Mouse (Mus musculus): ENCODE results near the gene Kif5c. TPM values are rescaled to one million over a fixed set of nuclear protein-coding genes. Genes with fewer than 3 reads are reported as not detected.

Gene Kif5c
- polyA plus RNA-seq, 1 experiment, result not detected

GRCm38 (mm10) chr2:49768916-49769315, 149.8 kb downstream of the Kif5c start:
- no peak overlapping the region for H3K4me3 ChIP-seq (ENCODE audit: insufficient read depth, low read depth, low read length)
- 88% methylated on average over 2 of the region's 2 CpGs for WGBS
- TF ChIP-seq CTCF (IDR thresholded peaks at IDR 0.05; ENCODE audit: insufficient read depth, low read depth, low read length) (no peak), POLR2A (IDR thresholded peaks at IDR 0.05; ENCODE audit: insufficient read depth, low read depth, low read length) (no peak)
- H3K4me1 ChIP-seq (ENCODE audit: control insufficient read depth, insufficient read depth, low read length), result no peaks in the 10 kb centered on the region
- no peak overlapping the region for H3K27ac ChIP-seq (ENCODE audit: insufficient read depth, low read depth, low read length)

GRCm38 (mm10) chr2:49770440-49770839, 151.3 kb downstream of the Kif5c start:
- no peak for TF ChIP-seq POLR2A (IDR thresholded peaks at IDR 0.05; ENCODE audit: insufficient read depth, low read depth, low read length)
- no peak for TF ChIP-seq CTCF (IDR thresholded peaks at IDR 0.05; ENCODE audit: insufficient read depth, low read depth, low read length)
- WGBS, result 93% methylated on average over 5 of the region's 5 CpGs
- H3K4me3 ChIP-seq (ENCODE audit: insufficient read depth, low read depth, low read length), result no peak overlapping the region
- no peak overlapping the region for H3K27ac ChIP-seq (ENCODE audit: insufficient read depth, low read depth, low read length)
- H3K4me1 ChIP-seq (ENCODE audit: control insufficient read depth, insufficient read depth, low read length), result no peaks in the 10 kb centered on the region

- Histone ChIP-seq H3K27ac (ENCODE audit: insufficient read depth, low read depth, low read length) (no peak overlapping the region), H3K4me3 (ENCODE audit: insufficient read depth, low read depth, low read length) (no peak overlapping the region), H3K4me1 (ENCODE audit: control insufficient read depth, insufficient read depth, low read length) (no peaks in the 10 kb centered on the region)
- TF ChIP-seq CTCF (IDR thresholded peaks at IDR 0.05; ENCODE audit: insufficient read depth, low read depth, low read length) (no peak), POLR2A (IDR thresholded peaks at IDR 0.05; ENCODE audit: insufficient read depth, low read depth, low read length) (no peak)
- 87% methylated on average over 11 of the region's 11 CpGs for WGBS
These were observed 152.1 kb downstream of the Kif5c start for GRCm38 (mm10) chr2:49771172-49771571.

- no peak overlapping the region for H3K27ac ChIP-seq (ENCODE audit: insufficient read depth, low read depth, low read length)
- TF ChIP-seq CTCF (IDR thresholded peaks at IDR 0.05; ENCODE audit: insufficient read depth, low read depth, low read length) (no peak), POLR2A (IDR thresholded peaks at IDR 0.05; ENCODE audit: insufficient read depth, low read depth, low read length) (no peak)
- whole genome bisulfite sequencing, result 79% methylated on average over 10 of the region's 10 CpGs
These were observed 154.3 kb downstream of the Kif5c start for GRCm38 (mm10) chr2:49773194-49773931.

GRCm38 (mm10) chr2:49774180-49774579, 155.1 kb downstream of the Kif5c start:
- Histone ChIP-seq H3K27ac (ENCODE audit: insufficient read depth, low read depth, low read length) (no peak overlapping the region), H3K4me3 (ENCODE audit: insufficient read depth, low read depth, low read length) (no peak overlapping the region), H3K4me1 (ENCODE audit: control insufficient read depth, insufficient read depth, low read length) (no peaks in the 10 kb centered on the region)
- TF ChIP-seq CTCF (IDR thresholded peaks at IDR 0.05; ENCODE audit: insufficient read depth, low read depth, low read length) (no peak), POLR2A (IDR thresholded peaks at IDR 0.05; ENCODE audit: insufficient read depth, low read depth, low read length) (no peak)

More at GRCm38 (mm10) chr2:49773194-49773931, 154.3 kb downstream of the Kif5c start:
- H3K4me1 ChIP-seq (ENCODE audit: control insufficient read depth, insufficient read depth, low read length), result no peaks in the 10 kb centered on the region
- H3K4me3 ChIP-seq (ENCODE audit: insufficient read depth, low read depth, low read length), result no peak overlapping the region

- H3K4me1 ChIP-seq (ENCODE audit: control insufficient read depth, insufficient read depth, low read length), result no peaks in the 10 kb centered on the region
- H3K27ac ChIP-seq (ENCODE audit: insufficient read depth, low read depth, low read length), result no peak overlapping the region
- TF ChIP-seq CTCF (IDR thresholded peaks at IDR 0.05; ENCODE audit: insufficient read depth, low read depth, low read length) (no peak), POLR2A (IDR thresholded peaks at IDR 0.05; ENCODE audit: insufficient read depth, low read depth, low read length) (no peak)
- no peak overlapping the region for H3K4me3 ChIP-seq (ENCODE audit: insufficient read depth, low read depth, low read length)
- WGBS, result 92% methylated on average over 4 of the region's 4 CpGs
These were observed 156.1 kb downstream of the Kif5c start for GRCm38 (mm10) chr2:49775187-49775586.

- H3K27ac ChIP-seq (ENCODE audit: insufficient read depth, low read depth, low read length), result no peak overlapping the region
- TF ChIP-seq POLR2A (IDR thresholded peaks at IDR 0.05; ENCODE audit: insufficient read depth, low read depth, low read length), result no peak
- no peaks in the 10 kb centered on the region for H3K4me1 ChIP-seq (ENCODE audit: control insufficient read depth, insufficient read depth, low read length)
- H3K4me3 ChIP-seq (ENCODE audit: insufficient read depth, low read depth, low read length), result no peak overlapping the region
These were observed 156.6 kb downstream of the Kif5c start for GRCm38 (mm10) chr2:49775735-49776134.

GRCm38 (mm10) chr2:49776407-49776806, 157.3 kb downstream of the Kif5c start:
- Histone ChIP-seq H3K4me1 (ENCODE audit: control insufficient read depth, insufficient read depth, low read length) (no peaks in the 10 kb centered on the region), H3K27ac (ENCODE audit: insufficient read depth, low read depth, low read length) (no peak overlapping the region), H3K4me3 (ENCODE audit: insufficient read depth, low read depth, low read length) (no peak overlapping the region)
- no peak for TF ChIP-seq CTCF (IDR thresholded peaks at IDR 0.05; ENCODE audit: insufficient read depth, low read depth, low read length)
- no peak for TF ChIP-seq POLR2A (IDR thresholded peaks at IDR 0.05; ENCODE audit: insufficient read depth, low read depth, low read length)
- WGBS, result 94% methylated on average over 4 of the region's 4 CpGs

GRCm38 (mm10) chr2:49787376-49788050, 168.4 kb downstream of the Kif5c start, which contains the start of gene Lypd6b:
TSS of gene Lypd6b (plus strand) at chr2:49787688.
- Histone ChIP-seq H3K27ac (ENCODE audit: insufficient read depth, low read depth, low read length) (no peak within 1 kb of the TSS), H3K4me3 (ENCODE audit: insufficient read depth, low read depth, low read length) (peak within 1 kb of the TSS; percentile 55), H3K4me1 (ENCODE audit: control insufficient read depth, insufficient read depth, low read length) (peaks cover 13% of the 10 kb centered on the region)
- 3% methylated on average over 79 of the region's 79 CpGs for WGBS
- TF ChIP-seq CTCF (IDR thresholded peaks at IDR 0.05; ENCODE audit: insufficient read depth, low read depth, low read length) (no peak), POLR2A (IDR thresholded peaks at IDR 0.05; ENCODE audit: insufficient read depth, low read depth, low read length) (no peak)

All from olfactory bulb, adult 2 months (tissue).